Mouse (Mus musculus) liver, adult 2 months (tissue): ENCODE measurements around the gene Kcnj12.

Source experiments
- CTCF ChIP-seq: fragments of 200-500 bp; IDR thresholded peaks from 2 replicates; pipeline ENCODE4 v1.5.1; 2011; ENCODE audit warnings: low read depth, low read length, control low read depth
- POLR2A ChIP-seq: fragments of 200-500 bp; IDR thresholded peaks from 2 replicates; pipeline ENCODE4 v1.6.1; 2011; ENCODE audit warnings: low read length, control low read depth; ENCODE audit not compliant: insufficient read depth; ENCODE audit errors: extremely low read depth

GRCm38 (mm10) chr11:61005345-61005744 is 17.0 kb upstream of the Kcnj12 start:
- TF ChIP-seq CTCF (no peak), POLR2A (no peak)
